ENCODE assay signal across 8 mouse cellular contexts in the genomic region with DNA sequence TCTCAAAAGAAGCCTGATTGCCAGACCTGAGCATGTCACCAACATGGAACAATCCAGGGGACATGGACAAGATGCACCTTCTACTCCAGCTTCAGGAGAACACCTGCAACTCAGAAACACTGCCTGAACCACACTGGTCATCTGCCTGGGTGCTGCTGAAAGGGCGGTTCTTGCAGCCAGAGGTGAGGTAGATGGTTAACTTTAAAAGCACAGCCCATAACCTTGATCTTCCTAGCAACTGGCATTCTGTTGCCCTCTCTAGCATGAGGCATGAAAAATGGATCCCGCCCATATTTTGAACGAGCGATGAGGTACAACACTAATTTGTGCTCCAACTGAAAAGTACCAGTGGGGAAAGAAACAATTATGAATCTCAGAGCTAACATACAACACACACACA. TPM values are rescaled to one million over a fixed set of nuclear protein-coding genes. Genes with fewer than 3 reads are reported as not detected.
A peak's percentile ranks its signal among the peaks of the same experiment; 100 is the strongest.
DNase-seq lines count a peak whose midpoint lies in the region; ATAC-seq and TF ChIP-seq lines count a peak whose summit lies in the region.
"Had no signal": no experiment of that assay in that cellular context is flagged by ENCODE, and none has a peak within 500 bp of the region (broad histone marks: within the 10 kb centered on the region; RNA-seq: fewer than 3 reads in every experiment).

No protein-coding gene starts in this region.

- no peak for TF ChIP-seq POLR2A in small intestine, adult 2 months (IDR thresholded peaks at IDR 0.05; ENCODE audit: low read depth, low read length)

- intact Hi-C loops in left cerebral cortex, adult 2 months (cut with DNase I): no loop called here

- H3K9me3 ChIP-seq in hindbrain, embryonic 11.5 days (ENCODE audit: control insufficient read depth, low read length): no peaks in the 10 kb centered on the region

- no peak for TF ChIP-seq CTCF in left cerebral cortex, adult 2 months (IDR thresholded peaks at IDR 0.05)
- no peak for TF ChIP-seq CTCF in small intestine, adult 2 months (IDR thresholded peaks at IDR 0.05; ENCODE audit: extremely low read depth, insufficient read length, insufficient replicate concordance, low read depth, low read length)

- H3K4me2 ChIP-seq in hindbrain, embryonic 11.5 days (replicated peaks; ENCODE audit: low read depth, low read length): no peak overlapping the region

- peaks cover 60% of the 10 kb centered on the region for H3K4me1 ChIP-seq in hindbrain, embryonic 11.5 days (replicated peaks; ENCODE audit: control insufficient read depth, insufficient read depth, low read length)
- H3K4me1 ChIP-seq in small intestine, adult 2 months (ENCODE audit: control insufficient read depth, insufficient read depth, insufficient read length, low read length): peaks cover 55% of the 10 kb centered on the region

- no peaks in the 10 kb centered on the region for H3K27me3 ChIP-seq in hindbrain, embryonic 11.5 days (ENCODE audit: control insufficient read depth, insufficient read depth, low read length)
- H3K27me3 ChIP-seq in small intestine, adult 2 months (ENCODE audit: control insufficient read depth, insufficient read depth, low read length): no peaks in the 10 kb centered on the region

- ATAC-seq in hindbrain, embryonic 11.5 days (ENCODE audit: low FRiP score): no peak

- H3K9ac ChIP-seq in hindbrain, embryonic 11.5 days (ENCODE audit: low read depth, low read length): no peak overlapping the region

- H3K4me3 ChIP-seq in left cerebral cortex, adult 2 months: peak overlapping the region; percentile 55
- H3K4me3 ChIP-seq in hindbrain, embryonic 11.5 days (ENCODE audit: low read depth, low read length): no peak overlapping the region
- H3K4me3 ChIP-seq in small intestine, adult 2 months (ENCODE audit: low read depth, low read length): no peak overlapping the region
- H3K4me3 ChIP-seq: erythroblast, embryonic 14.5 days had no signal

- 63% methylated on average over 4 of the region's 4 CpGs for WGBS in hindbrain, embryonic 11.5 days
- WGBS in small intestine, adult 2 months: 82% methylated on average over 4 of the region's 4 CpGs

- H3K36me3 ChIP-seq in hindbrain, embryonic 11.5 days (ENCODE audit: control insufficient read depth, insufficient read depth, low read length): no peaks in the 10 kb centered on the region
- H3K36me3 ChIP-seq in small intestine, adult 2 months (ENCODE audit: control insufficient read depth, insufficient read depth, low read length): peaks cover 14% of the 10 kb centered on the region

- peak overlapping the region; percentile 97 for H3K27ac ChIP-seq in left cerebral cortex, adult 2 months
- H3K27ac ChIP-seq in hindbrain, embryonic 11.5 days (ENCODE audit: low read depth, low read length): peak overlapping the region; percentile 24
- H3K27ac ChIP-seq in small intestine, adult 2 months (ENCODE audit: insufficient read depth, low read depth, low read length): peak overlapping the region; percentile 88

- DNase-seq in left cerebral cortex, adult 2 months (ENCODE audit: extremely low spot score in 1 of 2, low spot score in 2 of 2): no peak
- DNase-seq in left cerebral cortex, adult 18-20 months (ENCODE audit: low spot score in 2 of 2): no peak
- DNase-seq in hindbrain, embryonic 11.5 days (ENCODE audit: low spot score): no peak
- peak; percentile 69 to 80 for DNase-seq in kidney, postnatal 36 days
- no peak for DNase-seq in thymus, postnatal 25 days
- no peak for DNase-seq in right cerebral cortex, postnatal 36 days (ENCODE audit: low spot score in 2 of 2)

RNA-seq across cellular contexts. Expression of gene Zmynd8, which starts 21.6 kb away (rescaled TPM):
- total RNA-seq in left cerebral cortex, adult 2 months (2021): 100 to 1,000 TPM; 182 to 188 TPM
- total RNA-seq in left cerebral cortex, adult 18-20 months (2021): 100 to 1,000 TPM; 150 to 151 TPM
- 41.9 and 52.9 TPM in 2 replicates for polyA plus RNA-seq in hindbrain, embryonic 11.5 days (2014; fragmentation: Nextera tagmentation; extraction: Ambion mirVana)
- 9.7 and 17.4 TPM in 2 replicates for polyA plus RNA-seq in small intestine, adult 2 months (2012; rRNA removed)

Comparison
In these comparisons a context has a peak if more than half of its experiments do, and no peak if none do; other contexts are left out.
1. DNase-seq: peak in kidney, postnatal 36 days (2 of 2); none in left cerebral cortex, adult 2 months (0 of 2), left cerebral cortex, adult 18-20 months (0 of 2), hindbrain, embryonic 11.5 days (single experiment), thymus, postnatal 25 days (single experiment) and right cerebral cortex, postnatal 36 days (0 of 2).
2. H3K27ac ChIP-seq: peak in every context shown above with its lines; median percentile 97 in left cerebral cortex, adult 2 months; 88 in small intestine, adult 2 months; 24 in hindbrain, embryonic 11.5 days.